In the genomic region with DNA sequence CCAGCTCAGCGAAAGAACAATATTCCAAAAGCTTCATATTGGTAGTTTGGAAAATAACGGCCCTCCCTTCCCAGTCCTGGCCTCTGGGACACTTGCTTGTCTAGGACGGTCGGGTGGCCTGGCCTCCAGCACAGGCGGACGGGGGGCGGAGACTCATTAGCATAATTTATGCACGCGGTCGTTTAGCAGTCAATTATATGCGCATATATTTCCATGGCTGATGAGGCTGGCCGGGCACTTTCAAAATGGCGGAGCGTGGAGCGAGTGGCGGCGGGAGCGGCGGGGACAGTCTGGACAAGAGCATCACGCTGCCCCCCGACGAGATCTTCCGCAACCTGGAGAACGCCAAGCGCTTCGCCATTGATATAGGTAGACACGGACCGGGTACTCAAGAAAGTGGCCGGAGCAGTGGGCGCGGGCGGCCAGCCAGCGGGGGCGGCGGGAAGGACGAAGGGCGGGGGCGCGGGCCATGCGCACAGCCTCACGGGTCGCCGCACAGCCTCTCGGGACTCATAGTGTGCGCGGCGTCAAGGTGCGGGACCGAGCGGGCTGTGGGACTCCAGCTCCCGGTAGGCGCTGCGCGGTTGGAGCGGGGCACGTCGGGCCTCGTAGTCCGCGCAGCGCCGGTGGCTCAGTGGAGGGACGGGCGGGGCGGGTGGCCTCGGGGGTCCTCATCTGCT, we compare ENCODE assay signal across 8 mouse cellular contexts. TPM values are rescaled to one million over a fixed set of nuclear protein-coding genes. Genes with fewer than 3 reads are reported as not detected.
DNase-seq lines count a peak whose midpoint lies in the region; ATAC-seq and TF ChIP-seq lines count a peak whose summit lies in the region.

TSS of gene Pank4 (plus strand) at position 223 of the 680 bp plus-strand sequence.

- TF ChIP-seq CTCF in Patski (IDR thresholded peaks at IDR 0.05), result no peak

- peak within 1 kb of the TSS; percentile 89 for H3K4me2 ChIP-seq in hindbrain, embryonic 13.5 days

- peaks cover 2% of the 10 kb centered on the region for H3K36me3 ChIP-seq in hindbrain, embryonic 13.5 days

- in situ Hi-C loops in Patski (cut with MboI; ENCODE audit: low pct_unique_long_range_greater_than_20kb), result no loop called here

- peaks cover 71% of the 10 kb centered on the region for H3K4me1 ChIP-seq in hindbrain, embryonic 13.5 days (replicated peaks)

- under 1% methylated on average over 64 of the region's 66 CpGs for WGBS in hindbrain, embryonic 13.5 days

- peak within 1 kb of the TSS; percentile 97 for H3K27ac ChIP-seq in hindbrain, embryonic 13.5 days

- DNase-seq in Patski (ENCODE audit: low read depth, low spot score), result peak; percentile 31
- DNase-seq in cerebellum, postnatal 14 days, result peak; percentile 93 to 94
- peak; percentile 85 to 87 for DNase-seq in frontal cortex, postnatal 25 days (ENCODE audit: low spot score in 2 of 2)
- DNase-seq in layer of hippocampus, postnatal 25 days (ENCODE audit: extremely low spot score in 1 of 2, low spot score in 1 of 2), result peak; percentile 77 to 86
- peak; percentile 91 for DNase-seq in lung, postnatal 14 days
- peak; percentile 88 for DNase-seq in ovary, postnatal 36 days (ENCODE audit: low spot score)
- DNase-seq in thymus, postnatal 14 days, result peak; percentile 90

- POLR2A ChIA-PET in Patski (lab: Charles Lee), result interaction anchor here (1.5 kb wide), 1 partner anchor 27 kb away, joined by 3 read pairs; no protein-coding TSS in a partner anchor

- peak within 1 kb of the TSS; percentile 78 for H3K4me3 ChIP-seq in hindbrain, embryonic 13.5 days

- H3K9ac ChIP-seq in hindbrain, embryonic 13.5 days, result peak within 1 kb of the TSS; percentile 90

- peak; percentile 89 for ATAC-seq in Patski
- peak; percentile 91 for ATAC-seq in hindbrain, embryonic 13.5 days (ENCODE audit: low FRiP score)

- CTCF ChIA-PET in Patski (lab: Charles Lee), result interaction anchor here (1.5 to 1.6 kb wide), 2 partner anchors 9 to 12 kb away, joined by 3 to 4 read pairs; no protein-coding TSS in a partner anchor

- peaks cover 30% of the 10 kb centered on the region for H3K27me3 ChIP-seq in Patski
- peaks cover 31% of the 10 kb centered on the region for H3K27me3 ChIP-seq in hindbrain, embryonic 13.5 days

- no peaks in the 10 kb centered on the region for H3K9me3 ChIP-seq in hindbrain, embryonic 13.5 days

RNA-seq across cellular contexts. Expression of gene Pank4, which starts in this region (rescaled TPM):
- polyA plus RNA-seq in Patski (2021), result 29.1 TPM
- 37.4 and 38.1 TPM in 2 replicates for polyA plus RNA-seq in hindbrain, embryonic 13.5 days (2015; fragmentation: Nextera tagmentation; extraction: Ambion mirVana)
- 10 to 100 TPM; 34.9 to 37.1 TPM for total RNA-seq in layer of hippocampus, postnatal 25 days (2021)

Comparison
In these comparisons a context has a peak if more than half of its experiments do, and no peak if none do; other contexts are left out.
1. Peak in every context shown above with its lines: DNase-seq, ATAC-seq, H3K4me3 ChIP-seq and H3K27ac ChIP-seq.
2. DNase-seq: peak in every context shown above with its lines; median percentile 94 in cerebellum, postnatal 14 days; 91 in lung, postnatal 14 days; 90 in thymus, postnatal 14 days; 88 in ovary, postnatal 36 days; 86 in frontal cortex, postnatal 25 days; 82 in layer of hippocampus, postnatal 25 days; 31 in Patski.